Mouse (Mus musculus) kidney, postnatal 0 days (tissue): ENCODE data around the gene Kcnh4. TPM values are rescaled to one million over a fixed set of nuclear protein-coding genes. Genes with fewer than 3 reads are reported as not detected.

Experiments used
- ATAC-seq: fragments of 200-750 bp; cut with Nextera tagmentation; replicated peaks from 2 replicates; pipeline ENCODE4 v1.8.0; 2017; ENCODE audit warnings: low read depth, moderate number of reproducible peaks, moderate TSS enrichment, moderate library complexity; ENCODE audit not compliant: low FRiP score
- DNase-seq: peaks from one replicate; pipeline ENCODE4 v3.0.0-alpha.2; 2016; ENCODE audit warnings: low spot score
- H3K27ac ChIP-seq: fragments of 300-500 bp; sonication (generic); 2 replicates; pipeline ENCODE4 v1.5.1; 2014; ENCODE audit warnings: mild to moderate bottlenecking
- H3K27me3 ChIP-seq: fragments of 300-500 bp; sonication (generic); 2 replicates; pipeline ENCODE4 v1.6.1; 2014; ENCODE audit warnings: low read length, mixed read lengths; ENCODE audit not compliant: insufficient read depth
- H3K36me3 ChIP-seq: fragments of 300-500 bp; sonication (generic); 2 replicates; pipeline ENCODE4 v1.6.1; 2014; ENCODE audit warnings: low read length, mixed read lengths; ENCODE audit not compliant: insufficient read depth
- H3K4me1 ChIP-seq: fragments of 300-500 bp; sonication (generic); replicated peaks from 2 replicates; pipeline ENCODE4 v1.6.1; 2014; ENCODE audit warnings: antibody characterized with exemption, low read length, mixed read lengths; ENCODE audit not compliant: insufficient read depth
- H3K4me2 ChIP-seq: fragments of 300-500 bp; sonication (generic); 2 replicates; pipeline ENCODE4 v1.6.1; 2014; ENCODE audit warnings: mild to moderate bottlenecking, low read length, moderate library complexity, mixed read lengths
- H3K4me3 ChIP-seq: fragments of 300-500 bp; sonication (generic); replicated peaks from 2 replicates; pipeline ENCODE4 v1.5.1; 2014; ENCODE audit warnings: low read depth, low read length
- H3K9ac ChIP-seq: fragments of 300-500 bp; sonication (generic); 2 replicates; pipeline ENCODE4 v1.6.1; 2014; ENCODE audit warnings: low read depth, low read length
- H3K9me3 ChIP-seq: fragments of 300-500 bp; sonication (generic); replicated peaks from 2 replicates; pipeline ENCODE4 v1.6.1; 2016; ENCODE audit warnings: low read length, inconsistent platforms, mixed read lengths
- CTCF ChIP-seq: IDR thresholded peaks from 2 replicates; pipeline ENCODE4 v1.5.1; 2016; ENCODE audit warnings: antibody characterized with exemption, low read depth, mild to moderate bottlenecking, moderate library complexity
- WGBS: fragments of 180-500 bp; shearing (Covaris S2); extraction: QIAGEN DNeasy Blood & Tissue Kit; methylation state at CpG from one replicate; pipeline ENCODE4 v1.1.7; 2014; 5-methylcytosine and 5-hydroxymethylcytosine counted together
- polyA plus RNA-seq: library from polyadenylated mRNA; unstranded; fragments of >200 nt; fragmentation: Nextera tagmentation; extraction: Ambion mirVana; gene quantifications from 2 replicates; pipeline ENCODE4 v1.2.1, GENCODE M21; 2015

Kcnh4 gene
- polyA plus RNA-seq = not detected in 2 replicates

GRCm38 (mm10) chr11:100759611-100760233, at the start of gene Kcnh4:
Kcnh4 (minus strand) TSS chr11:100759942.
- Histone ChIP-seq H3K4me2 (peak within 1 kb of the TSS; percentile 48), H3K36me3 (no peaks in the 10 kb centered on the region), H3K9ac (no peak within 1 kb of the TSS), H3K9me3 (no peaks in the 10 kb centered on the region), H3K4me3 (peak within 1 kb of the TSS; percentile 15), H3K27me3 (peaks cover 8% of the 10 kb centered on the region), H3K4me1 (peaks cover 7% of the 10 kb centered on the region; the same call in 1 of the 2 replicates), H3K27ac (no peak within 1 kb of the TSS)
- peak; percentile 18; the same call in 1 of the 2 replicates for TF ChIP-seq CTCF
- 2% methylated on average over 40 of the region's 51 CpGs for WGBS
- no peak; the same call in 1 of the 2 replicates for ATAC-seq
- DNase-seq = peak; percentile 37

GRCm38 (mm10) chr11:100806380-100807305, 46.9 kb upstream of the Kcnh4 start:
- H3K9me3 ChIP-seq = no peaks in the 10 kb centered on the region
- no peak overlapping the region for H3K4me3 ChIP-seq
- no peaks in the 10 kb centered on the region for H3K27me3 ChIP-seq
- H3K27ac ChIP-seq = no peak overlapping the region
- 72% methylated on average over 20 of the region's 20 CpGs for WGBS
- DNase-seq (no peak), ATAC-seq (no peak)
- H3K9ac ChIP-seq = no peak overlapping the region
- no peak for TF ChIP-seq CTCF
- no peaks in the 10 kb centered on the region for H3K4me1 ChIP-seq
- H3K36me3 ChIP-seq = peaks cover 14% of the 10 kb centered on the region
- H3K4me2 ChIP-seq = no peak overlapping the region

- Histone ChIP-seq H3K9ac (no peak overlapping the region), H3K4me1 (no peaks in the 10 kb centered on the region), H3K9me3 (no peaks in the 10 kb centered on the region), H3K4me3 (no peak overlapping the region), H3K27me3 (no peaks in the 10 kb centered on the region), H3K36me3 (peaks cover 17% of the 10 kb centered on the region), H3K27ac (no peak overlapping the region), H3K4me2 (no peak overlapping the region)
- 62% methylated on average over 7 of the region's 7 CpGs for WGBS
- no peak for ATAC-seq
- TF ChIP-seq CTCF = no peak
- DNase-seq = no peak
These were observed 45.8 kb upstream of the Kcnh4 start for GRCm38 (mm10) chr11:100805535-100805934.

- Histone ChIP-seq H3K36me3 (peaks cover 17% of the 10 kb centered on the region), H3K27ac (no peak overlapping the region), H3K27me3 (no peaks in the 10 kb centered on the region), H3K4me3 (no peak overlapping the region), H3K9ac (no peak overlapping the region), H3K4me1 (no peaks in the 10 kb centered on the region), H3K9me3 (no peaks in the 10 kb centered on the region), H3K4me2 (no peak overlapping the region)
- DNase-seq (no peak), ATAC-seq (no peak)
- 96% methylated on average over 10 of the region's 10 CpGs for WGBS
- TF ChIP-seq CTCF = no peak
These were observed 44.7 kb upstream of the Kcnh4 start for GRCm38 (mm10) chr11:100804409-100804808.

- 44% methylated on average over 5 of the region's 5 CpGs for WGBS
- Histone ChIP-seq H3K36me3 (peaks cover 19% of the 10 kb centered on the region; the same call in 1 of the 2 replicates), H3K4me3 (no peak overlapping the region), H3K4me2 (no peak overlapping the region), H3K9ac (no peak overlapping the region), H3K9me3 (no peaks in the 10 kb centered on the region), H3K27me3 (no peaks in the 10 kb centered on the region), H3K4me1 (no peaks in the 10 kb centered on the region), H3K27ac (no peak overlapping the region)
- ATAC-seq (no peak), DNase-seq (no peak)
- no peak for TF ChIP-seq CTCF
These were observed 39.7 kb upstream of the Kcnh4 start for GRCm38 (mm10) chr11:100799426-100799825.

- H3K4me3 ChIP-seq = no peak overlapping the region
- peaks cover 13% of the 10 kb centered on the region; the same call in 1 of the 2 replicates for H3K36me3 ChIP-seq
- ATAC-seq (no peak), DNase-seq (no peak)
- no peak for TF ChIP-seq CTCF
- WGBS = 74% methylated on average over 8 of the region's 8 CpGs
- no peaks in the 10 kb centered on the region for H3K9me3 ChIP-seq
- H3K4me2 ChIP-seq = no peak overlapping the region
- H3K4me1 ChIP-seq = no peaks in the 10 kb centered on the region
- no peaks in the 10 kb centered on the region for H3K27me3 ChIP-seq
- H3K9ac ChIP-seq = no peak overlapping the region
- H3K27ac ChIP-seq = no peak overlapping the region
These were observed 36.8 kb upstream of the Kcnh4 start for GRCm38 (mm10) chr11:100796585-100796984.
